Mouse (Mus musculus) kidney, postnatal 25 days (tissue): ENCODE data around the gene Fbxo27.

Experiments used
- DNase-seq, 2 experiments: peaks; one replicate each; pipeline ENCODE4 v3.0.0; 2021; ENCODE audit warnings: mixed read lengths in 2 of 2

The Fbxo27 gene

DNA sequence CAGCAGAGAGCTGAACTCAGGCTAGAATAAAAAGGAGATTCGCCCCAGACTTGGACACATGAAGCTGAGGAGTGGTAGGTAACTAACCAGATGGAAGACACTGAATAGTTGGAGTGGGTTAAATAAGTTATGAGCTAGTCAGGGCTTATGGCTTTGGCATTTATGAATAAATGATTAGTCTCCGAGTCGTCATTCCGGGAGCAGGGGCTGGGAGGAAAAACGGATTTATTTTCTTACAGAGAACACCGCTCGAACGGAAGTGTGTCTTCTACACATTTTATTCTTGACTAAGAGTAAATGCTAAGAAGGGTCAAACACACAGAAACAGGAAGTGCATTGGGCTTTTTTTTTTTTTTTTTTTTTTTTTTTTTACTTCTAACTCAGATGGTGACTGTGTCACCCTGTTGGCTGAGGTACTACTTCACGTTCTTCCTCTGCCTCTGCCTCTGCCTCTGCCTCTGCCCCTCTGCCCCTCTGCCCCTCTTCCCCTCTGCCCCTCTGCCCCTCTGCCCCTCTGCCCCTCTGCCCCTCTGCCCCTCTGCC lies 10.0 kb downstream of the Fbxo27 start:
- DNase-seq, result no peak

DNA sequence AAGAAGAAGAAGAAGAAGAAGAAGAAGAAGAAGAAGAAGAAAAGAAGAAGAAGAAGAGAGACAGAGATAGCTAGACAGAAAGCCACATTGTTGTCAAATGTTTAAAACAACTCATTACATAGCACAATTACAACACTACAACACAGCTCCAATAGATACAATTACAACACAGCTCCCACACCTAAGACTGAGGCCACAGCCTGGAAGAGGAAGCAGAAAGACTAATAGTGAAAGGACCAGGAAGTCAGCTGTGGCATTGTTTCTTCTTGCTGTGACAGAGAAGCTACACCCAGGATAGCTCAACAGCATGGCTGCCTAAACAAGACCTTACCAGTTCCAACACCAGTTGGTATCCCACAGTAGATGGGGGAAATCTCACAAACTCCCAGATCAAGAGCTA lies 16.8 kb downstream of the Fbxo27 start:
- DNase-seq, result no peak

DNA sequence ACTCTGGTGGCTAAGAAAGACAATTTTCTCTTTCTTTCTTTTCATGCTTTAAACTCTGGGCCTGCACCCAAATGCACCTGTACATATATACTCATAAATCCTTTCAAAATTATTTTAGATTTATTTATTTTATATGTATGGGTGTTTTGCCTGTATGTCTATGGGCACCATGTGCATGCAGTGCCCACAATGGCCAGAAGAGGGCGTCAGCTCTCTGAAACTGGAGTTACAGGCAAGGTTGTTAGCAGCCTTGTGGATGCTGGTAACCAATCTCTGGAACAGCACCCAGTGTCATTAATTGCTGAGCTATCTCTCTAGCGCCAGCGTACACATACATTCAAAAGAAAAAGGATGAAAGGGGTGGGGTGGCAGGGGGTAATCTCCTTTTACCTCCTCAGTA lies 18.3 kb downstream of the Fbxo27 start:
- DNase-seq, result no peak

DNA sequence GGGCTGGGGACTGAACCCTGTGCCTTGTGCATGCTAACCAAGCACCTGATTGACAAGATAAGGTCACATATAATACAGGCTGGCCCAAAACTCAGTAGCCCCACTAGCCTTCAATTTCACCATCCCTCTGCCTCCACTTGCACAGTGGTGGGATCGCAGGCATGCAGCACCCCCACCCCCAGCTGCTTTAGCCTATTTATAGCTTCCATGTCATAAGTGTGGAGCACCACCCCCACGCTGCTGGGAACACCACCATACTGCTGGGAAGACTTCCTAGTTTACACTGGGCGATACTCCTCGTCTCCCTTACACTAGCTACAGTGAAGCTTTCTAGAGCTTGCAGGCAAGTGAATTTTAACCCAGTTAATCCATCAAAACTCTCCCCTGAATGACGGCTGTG lies 22.0 kb downstream of the Fbxo27 start:
- DNase-seq, result no peak

DNA sequence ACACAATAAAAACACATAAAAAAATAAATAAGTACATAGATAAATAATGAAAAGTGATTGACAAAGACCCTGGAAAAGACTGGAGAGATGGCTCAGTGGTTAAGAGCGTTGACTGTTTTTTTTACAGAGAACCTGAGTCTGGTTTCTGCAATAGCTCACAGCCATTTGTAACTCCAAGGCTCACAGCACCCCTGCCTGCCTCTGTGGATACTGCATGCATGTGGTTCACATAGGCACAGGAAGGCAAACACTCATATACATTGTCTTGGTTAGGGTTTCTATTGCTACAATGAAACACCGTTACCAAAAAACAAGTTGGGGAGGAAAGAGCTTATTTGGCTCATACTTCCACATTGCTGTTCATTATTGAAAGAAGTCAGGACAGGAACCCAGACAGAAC lies 22.9 kb downstream of the Fbxo27 start:
- no peak for DNase-seq

DNA sequence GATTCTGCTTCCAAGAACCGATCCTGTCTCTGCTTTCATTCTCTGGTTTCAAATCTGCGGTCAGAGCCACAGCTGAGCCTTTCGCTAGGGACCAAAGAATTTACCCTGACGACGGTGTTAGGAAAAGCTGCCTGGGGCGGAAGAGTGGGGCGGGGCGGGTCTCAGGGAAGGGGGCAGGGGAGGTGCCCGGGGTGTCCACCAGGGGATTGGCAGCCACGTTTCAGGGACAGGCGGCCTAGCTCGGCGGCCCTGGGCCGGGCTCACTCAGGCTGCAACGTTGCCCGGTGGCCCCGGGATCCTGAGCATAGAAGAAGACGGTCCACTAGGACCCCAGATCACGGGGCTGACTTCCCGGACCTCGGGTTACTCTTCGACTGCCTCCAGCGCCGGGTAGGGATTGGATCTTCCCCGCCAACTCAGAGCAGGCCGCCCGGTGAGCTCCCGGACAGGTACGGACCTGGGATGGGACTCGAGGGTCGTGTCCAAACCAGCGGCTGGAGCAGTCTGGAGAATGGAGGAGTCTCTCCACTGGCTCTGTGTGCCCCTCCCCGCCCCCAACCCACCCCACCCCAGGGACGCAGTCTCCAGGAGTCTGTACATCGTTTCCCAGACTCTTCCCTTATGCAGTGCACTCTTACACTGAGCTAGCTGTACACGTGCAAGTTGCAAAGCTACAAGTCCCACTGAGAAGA lies 24.1 kb downstream of the Fbxo27 start, which contains the start of gene Fbxo17:
Fbxo17 (plus strand) TSS at position 215 of the 692 bp plus-strand sequence.
- peak; percentile 62 to 70 for DNase-seq

DNA sequence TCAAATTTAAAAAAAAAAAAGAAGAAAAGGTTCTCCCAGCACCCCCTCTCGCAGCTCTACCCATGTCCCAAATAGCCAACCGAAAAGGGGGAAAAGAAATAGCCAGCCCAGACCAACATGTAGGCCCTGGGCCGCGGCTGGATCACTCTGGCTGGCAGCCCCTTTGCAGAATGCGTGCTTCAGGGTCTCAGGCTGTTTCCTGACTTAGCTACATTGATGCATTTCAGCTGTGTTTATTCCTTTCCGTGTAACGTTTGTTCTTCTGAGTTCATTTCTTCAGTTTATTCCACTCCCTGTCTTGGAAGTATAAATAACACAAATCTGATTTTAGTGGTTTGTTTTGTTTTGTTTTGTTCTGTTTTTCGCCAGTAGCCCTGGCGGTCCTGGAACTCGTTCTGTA lies 25.1 kb downstream of the Fbxo27 start:
- no peak for DNase-seq

DNA sequence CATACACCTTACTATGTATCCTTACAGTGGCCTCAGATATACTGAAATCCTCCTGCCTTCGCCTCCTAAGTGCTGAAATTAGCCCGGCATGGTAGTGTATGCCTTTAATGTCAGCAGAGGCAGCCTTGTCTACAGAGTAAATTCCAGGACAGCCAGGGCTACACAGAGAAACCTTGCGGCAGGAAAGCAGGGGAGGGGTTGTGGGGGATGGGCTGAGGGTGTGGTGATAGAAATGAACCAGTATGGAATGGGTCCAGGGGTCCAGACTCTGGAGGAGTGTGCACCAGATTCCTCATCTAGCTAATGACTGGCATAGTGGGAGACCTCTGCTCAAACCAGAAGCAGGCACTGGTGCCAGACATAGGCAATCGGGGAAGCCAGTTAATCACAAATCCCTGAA lies 26.5 kb downstream of the Fbxo27 start:
- no peak for DNase-seq

DNA sequence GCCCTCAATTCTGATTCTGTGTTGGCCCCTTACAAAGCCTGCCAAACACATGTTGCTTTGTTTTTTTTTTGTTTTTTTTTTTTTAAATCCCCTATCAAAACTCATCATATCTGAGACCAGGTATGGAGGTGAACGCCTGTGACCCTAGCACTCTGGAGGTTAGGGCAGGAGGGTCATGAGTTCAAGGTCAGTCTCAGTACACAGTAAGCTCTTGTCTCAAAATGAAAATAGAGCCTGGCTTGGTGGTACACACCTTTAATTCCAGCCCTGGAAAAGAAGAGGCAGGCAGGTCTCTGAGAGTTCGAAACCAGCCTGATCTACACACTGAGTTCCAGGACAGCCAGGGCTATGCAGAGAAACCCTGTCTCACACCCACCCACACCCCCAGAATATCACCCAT lies 27.0 kb downstream of the Fbxo27 start:
- no peak for DNase-seq

DNA sequence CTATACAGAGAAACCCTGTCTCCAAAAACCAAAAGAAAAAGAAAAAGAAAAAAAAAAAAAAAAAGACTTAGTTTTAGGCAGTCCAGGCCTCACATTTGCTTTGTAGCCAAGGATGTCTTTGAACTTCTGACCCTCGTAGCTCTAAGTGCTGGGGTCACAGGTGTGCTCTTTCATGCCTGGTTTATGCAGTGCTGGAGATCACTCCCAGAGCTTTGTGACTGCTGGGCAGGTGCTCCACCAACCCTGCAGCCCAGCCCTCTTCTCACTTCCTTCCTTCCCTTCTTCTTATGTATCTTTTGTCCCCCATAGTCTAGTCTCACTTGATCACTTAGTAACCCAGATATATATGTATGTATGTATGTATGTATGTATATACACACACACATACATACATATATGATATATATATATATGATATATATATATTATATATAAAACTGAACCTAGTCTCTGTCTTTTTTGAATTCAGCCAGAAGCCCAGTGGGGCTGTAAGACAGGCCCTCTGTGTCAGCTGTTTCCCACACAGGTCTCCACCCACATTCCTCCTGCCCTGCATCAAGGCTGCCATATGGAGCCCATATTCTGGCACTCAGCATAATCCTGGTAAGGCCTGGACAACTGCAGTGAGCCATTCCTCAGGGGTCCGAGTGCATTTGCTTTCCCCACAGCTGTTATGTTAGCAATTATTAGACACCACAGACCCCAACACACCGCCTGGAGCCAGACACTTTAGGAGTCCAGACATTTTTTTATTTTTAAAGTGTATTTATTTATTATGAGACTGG lies 28.3 kb downstream of the Fbxo27 start:
- DNase-seq, result no peak

DNA sequence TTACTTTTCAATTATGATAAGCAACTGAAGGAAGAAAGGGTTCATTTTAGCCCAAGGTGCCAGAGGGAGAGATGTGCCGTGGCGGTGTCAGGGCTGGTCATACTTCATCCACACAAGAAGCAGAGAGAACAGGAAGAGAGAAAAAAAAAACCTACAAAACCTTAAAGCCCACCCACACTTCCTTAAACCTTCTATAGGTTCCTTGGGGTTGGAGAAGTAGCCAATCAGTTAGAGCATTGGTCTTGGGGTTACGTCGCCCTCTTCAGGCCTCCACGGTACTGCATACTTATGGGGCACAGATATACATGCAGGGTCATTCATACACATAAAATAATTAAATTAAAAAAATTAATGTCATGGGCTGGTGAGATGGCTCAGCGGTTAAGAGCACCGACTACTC lies 29.4 kb downstream of the Fbxo27 start:
- no peak for DNase-seq

DNA sequence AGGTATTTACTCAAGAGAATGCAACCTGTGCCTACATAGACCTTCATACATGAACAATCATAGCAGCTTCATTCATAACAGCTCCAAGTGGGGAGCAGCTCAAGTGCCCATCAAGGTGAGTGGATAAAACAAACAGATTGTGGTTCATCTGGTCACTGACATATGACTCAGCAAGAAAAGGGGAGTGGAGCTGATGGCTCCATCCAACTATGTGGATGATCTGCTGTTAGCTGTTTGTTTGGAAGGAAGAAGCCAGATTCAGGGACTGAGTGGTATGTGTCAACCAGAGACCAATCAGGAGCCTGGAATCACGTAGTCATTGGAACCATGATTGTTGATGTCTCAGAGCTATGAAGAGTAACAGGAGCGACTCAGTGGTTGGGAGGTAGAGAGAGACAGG lies 32.0 kb downstream of the Fbxo27 start:
- DNase-seq, result no peak

DNA sequence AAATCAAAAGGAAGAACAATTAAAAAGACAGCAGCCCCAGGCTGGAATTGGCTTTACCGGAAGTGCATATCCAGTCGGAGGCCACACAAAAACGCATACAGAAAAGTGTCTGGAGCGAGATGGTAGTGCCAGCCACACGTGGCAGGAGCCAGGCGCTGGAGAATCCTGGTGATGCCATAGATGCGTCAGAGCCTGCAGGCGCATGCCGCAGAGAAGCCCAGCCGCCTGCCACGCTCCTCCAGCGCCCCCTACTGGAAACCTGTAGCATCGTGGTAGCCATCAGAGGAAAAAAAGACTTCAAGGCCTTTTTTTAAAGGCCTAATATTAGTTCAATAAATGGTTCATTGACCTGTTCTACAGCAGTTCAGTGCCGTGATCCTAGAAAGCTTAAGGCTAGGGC lies 34.0 kb downstream of the Fbxo27 start:
- peak; percentile 70 to 72 for DNase-seq

DNA sequence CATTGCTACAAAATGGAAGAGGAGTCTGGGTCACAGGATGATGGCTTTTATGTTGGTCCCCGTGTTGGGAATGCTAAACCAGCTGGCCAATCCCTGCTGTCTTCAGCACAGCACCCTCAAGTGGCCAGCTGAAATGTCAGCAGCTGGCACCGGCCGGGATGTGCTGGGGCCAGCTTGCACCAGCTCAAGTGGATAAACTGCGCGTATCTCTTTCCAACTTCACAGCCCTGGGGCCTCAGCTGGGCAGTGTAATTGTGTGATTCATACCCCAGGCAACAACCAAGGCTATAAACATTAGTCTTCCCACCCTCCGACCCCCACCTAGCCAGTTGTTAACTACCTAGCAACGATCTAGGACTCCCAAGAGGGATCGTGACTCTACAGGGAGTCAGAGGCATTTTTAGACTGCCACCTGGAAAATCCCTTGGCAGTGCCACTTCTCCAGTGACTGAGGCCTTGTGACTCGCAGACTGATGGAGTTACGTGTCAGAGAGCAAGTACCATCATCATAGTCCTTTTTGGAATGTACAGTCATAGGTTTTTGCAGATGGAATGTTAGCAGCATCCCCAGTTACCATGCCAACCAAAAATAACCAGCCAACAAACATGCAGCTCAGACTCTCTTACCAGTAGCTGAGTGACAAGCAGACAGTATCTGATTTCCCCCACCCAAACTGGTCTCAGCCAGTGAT lies 35.1 kb downstream of the Fbxo27 start:
- no peak for DNase-seq

DNA sequence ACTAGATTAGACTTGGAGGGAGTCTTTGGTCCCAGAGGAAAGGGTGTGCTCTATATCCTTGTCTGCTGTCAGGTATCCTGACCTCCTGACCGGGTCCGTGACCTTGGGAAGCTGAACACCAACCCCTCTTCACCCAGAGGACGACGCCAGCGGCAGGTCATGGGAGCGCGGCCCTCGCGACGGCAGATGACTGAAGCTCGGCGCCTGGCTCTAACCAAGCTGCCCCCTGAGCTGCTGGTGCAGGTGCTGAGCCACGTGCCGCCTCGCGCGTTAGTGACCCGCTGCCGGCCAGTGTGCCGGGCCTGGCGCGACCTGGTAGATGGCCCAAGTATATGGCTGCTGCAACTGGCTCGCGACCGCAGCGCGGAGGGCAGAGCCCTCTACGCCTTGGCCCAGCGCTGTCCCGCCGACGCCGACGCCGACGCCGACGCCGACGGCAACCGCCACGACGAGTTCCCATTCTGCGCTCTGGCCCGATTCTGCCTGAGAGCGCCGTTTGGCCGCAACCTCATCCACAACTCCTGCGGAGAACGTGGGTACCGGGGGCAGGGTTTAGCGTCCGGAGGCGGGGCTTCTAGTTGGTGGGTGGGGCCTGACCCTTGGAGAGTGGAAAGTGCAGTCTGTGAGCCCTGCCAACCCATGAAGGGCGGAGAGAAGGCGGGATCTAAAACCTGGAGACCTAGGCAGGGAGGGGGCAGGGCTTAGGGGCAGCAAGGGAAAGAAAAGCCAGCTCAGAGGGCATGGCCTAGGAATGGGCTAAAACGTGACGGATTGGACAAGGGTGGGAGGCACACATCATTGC lies 39.9 kb downstream of the Fbxo27 start:
- DNase-seq, result peak; percentile 94 to 95

DNA sequence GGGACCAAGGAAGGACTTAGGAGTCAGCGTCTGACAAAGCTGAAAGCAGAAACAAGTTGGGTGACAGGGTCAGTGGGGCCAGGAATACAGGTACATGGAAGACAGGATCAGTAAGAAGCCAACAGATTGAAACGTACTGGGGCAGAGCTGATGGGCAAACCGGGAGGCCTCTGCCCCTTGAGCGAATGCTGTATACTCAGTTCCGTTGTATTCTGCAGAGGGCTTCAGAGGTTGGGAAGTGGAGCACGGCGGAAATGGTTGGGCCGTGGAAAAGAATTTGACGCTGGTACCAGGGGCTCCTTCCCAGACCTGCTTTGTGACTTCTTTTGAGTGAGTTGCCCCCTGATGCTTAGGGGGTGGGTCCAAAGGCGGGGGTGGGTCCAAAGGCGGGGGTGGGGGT lies 40.6 kb downstream of the Fbxo27 start:
- DNase-seq, result no peak

DNA sequence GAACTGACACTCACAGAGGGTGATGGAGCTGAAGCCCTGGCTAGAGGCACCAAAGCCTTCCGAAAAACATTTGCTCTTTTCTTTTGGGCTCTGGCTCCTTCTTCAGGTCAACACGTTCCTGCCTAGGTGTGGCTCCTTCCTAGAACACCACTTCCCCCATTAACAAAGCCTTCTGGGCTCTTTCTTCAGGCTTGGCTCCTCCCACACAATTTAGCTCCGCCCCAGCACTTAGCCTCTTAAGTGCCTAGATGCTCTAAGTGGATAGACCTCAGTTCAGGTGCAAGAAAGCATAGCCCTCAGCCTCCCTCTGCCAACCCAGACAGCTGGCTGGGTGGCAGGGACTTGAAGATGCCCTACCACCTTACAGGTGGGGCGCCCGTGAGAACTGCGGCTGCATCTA lies 43.1 kb downstream of the Fbxo27 start:
- no peak for DNase-seq

DNA sequence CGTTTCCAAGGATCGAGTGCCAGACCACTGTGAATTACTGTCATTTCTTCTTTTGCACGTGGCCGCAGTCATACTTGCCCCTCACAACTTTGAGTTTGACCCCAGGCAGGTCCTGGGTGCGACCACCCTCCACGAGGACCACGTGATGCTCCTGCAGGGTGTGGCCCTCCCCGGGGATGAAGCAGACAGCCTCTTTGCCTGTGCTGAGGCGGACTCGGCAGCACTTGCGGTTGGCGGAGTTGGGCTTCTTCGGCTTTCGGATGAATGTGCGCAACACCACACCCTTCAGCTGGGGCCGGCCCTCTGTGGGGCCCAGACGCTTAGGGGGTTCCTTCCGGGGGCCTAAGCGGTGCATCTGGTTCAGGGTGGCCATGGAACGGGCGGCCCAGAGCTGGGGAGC lies 47.2 kb downstream of the Fbxo27 start:
- no peak for DNase-seq

DNA sequence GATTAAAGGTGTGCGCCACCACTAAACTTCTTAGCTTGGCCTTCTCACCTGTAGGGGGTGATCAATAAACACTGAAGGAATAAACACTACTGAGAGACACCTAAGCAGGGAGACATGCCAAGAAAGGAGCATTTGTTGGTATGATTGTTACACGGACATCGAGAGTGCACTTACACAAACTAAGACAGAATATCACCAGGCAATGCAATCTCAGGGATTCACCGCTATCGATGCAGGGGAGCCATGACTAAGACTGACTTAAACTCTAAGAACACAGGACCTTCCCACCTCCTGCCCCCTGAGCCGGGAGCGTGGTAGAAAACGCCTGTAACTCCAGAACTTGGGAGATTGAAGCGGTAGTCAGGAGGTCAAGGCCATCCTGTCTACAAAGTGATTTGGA lies 48.3 kb downstream of the Fbxo27 start:
- DNase-seq, result no peak

DNA sequence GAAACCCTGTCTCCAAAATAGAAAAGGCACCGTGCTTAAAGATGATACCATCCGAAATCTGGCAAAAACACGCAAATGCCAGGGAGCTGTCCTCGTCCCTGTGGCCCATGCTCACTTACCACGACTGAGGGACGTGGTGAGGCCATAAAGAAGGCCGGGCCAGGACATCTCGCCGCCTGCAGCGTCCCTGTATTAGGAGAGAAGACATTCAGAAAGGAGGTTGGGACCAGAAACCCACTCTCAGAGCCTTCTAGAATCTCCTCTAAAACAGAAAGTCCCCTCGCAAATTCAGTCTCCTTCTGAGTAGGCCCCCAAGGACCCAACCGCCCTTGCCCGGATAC lies 48.7 kb downstream of the Fbxo27 start:
- DNase-seq, result no peak

DNA sequence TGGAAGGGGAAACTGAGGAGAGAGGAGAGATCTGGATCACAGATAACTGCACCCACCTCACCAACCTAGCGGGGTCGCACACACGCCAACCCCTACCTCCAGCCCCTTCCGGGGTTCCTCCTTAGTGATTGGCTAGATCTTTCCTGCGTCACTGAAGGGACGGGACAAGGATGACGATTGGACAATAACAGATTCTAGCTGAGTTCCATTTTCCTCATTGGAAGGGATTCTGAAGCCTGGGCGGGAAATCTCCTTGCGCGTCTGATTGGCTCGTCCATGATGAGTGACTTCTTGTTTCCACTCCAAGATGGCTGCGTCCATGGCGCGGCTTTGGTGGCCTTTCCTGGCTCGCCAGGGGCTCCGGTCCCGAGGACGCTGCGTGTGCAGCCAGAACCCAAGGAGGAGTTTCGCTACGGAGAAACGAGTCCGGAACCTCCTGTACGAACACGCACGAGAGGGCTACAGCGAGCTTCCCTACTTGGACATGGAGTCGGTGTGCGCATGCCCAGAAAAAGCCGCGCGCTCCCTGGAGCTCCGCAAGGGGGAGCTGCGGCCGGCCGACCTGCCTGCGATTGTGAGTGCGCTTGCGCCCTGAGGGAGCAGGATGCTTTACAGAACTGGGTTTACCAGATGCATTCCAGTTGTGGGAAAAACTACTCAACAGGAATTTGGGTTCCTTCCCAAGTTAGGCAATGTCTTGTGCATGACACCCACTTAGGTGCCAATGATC lies 49.2 kb downstream of the Fbxo27 start, which contains the start of the genes Mrps12 and Sars2:
Mrps12 (minus strand) TSS at position 112 of the 730 bp plus-strand sequence.
Sars2 (plus strand) TSS at position 284 of the 730 bp plus-strand sequence.
- DNase-seq, result peak; percentile 94 to 97
